Mouse (Mus musculus) frontal cortex, postnatal 10 days (tissue): ENCODE results near the gene Olfr1298.

Experiments
- DNase-seq, 2 experiments: peaks; one replicate each; pipeline ENCODE4 v3.0.0; 2022; ENCODE audit warnings: low spot score in 2 of 2, mixed read lengths in 1 of 2

Gene Olfr1298

GRCm38 (mm10) chr2:111649101-111649500 lies at the start of gene Olfr1298:
Olfr1298 (minus strand) TSS chr2:111649201.
- no peak for DNase-seq

GRCm38 (mm10) chr2:111661119-111661518 lies 12.1 kb upstream of the Olfr1298 start, which contains the start of gene Olfr1299:
Olfr1299 (plus strand) TSS chr2:111661419.
- DNase-seq = no peak

GRCm38 (mm10) chr2:111626397-111626796 lies 22.6 kb downstream of the Olfr1298 start, which contains the start of gene Olfr1297:
Olfr1297 (minus strand) TSS chr2:111626497.
- no peak for DNase-seq
